Mouse (Mus musculus): ENCODE measurements around the gene Prickle2. TPM values are rescaled to one million over a fixed set of nuclear protein-coding genes. Genes with fewer than 3 reads are reported as not detected.

The Prickle2 gene
- total RNA-seq, 2 experiments from 2014 or later, result 5.9 TPM

GRCm38 (mm10) chr6:92464781-92465337, 241.1 kb downstream of the Prickle2 start:
- DNase-seq, result peak; percentile 28 to 46
- intact Hi-C loops (cut with DNase I), result no loop called here

- DNase-seq, result no peak
- intact Hi-C loops (cut with DNase I), result no loop called here
These were observed 242.2 kb downstream of the Prickle2 start for GRCm38 (mm10) chr6:92463768-92464167.

GRCm38 (mm10) chr6:92460750-92461149, 245.2 kb downstream of the Prickle2 start:
- intact Hi-C loops (cut with DNase I), result no loop called here
- no peak for DNase-seq

GRCm38 (mm10) chr6:92458026-92458425, 247.9 kb downstream of the Prickle2 start:
- DNase-seq, result no peak

GRCm38 (mm10) chr6:92451421-92451820, 254.5 kb downstream of the Prickle2 start:
- DNase-seq, result no peak
- intact Hi-C loops (cut with DNase I), result no loop called here

More at GRCm38 (mm10) chr6:92458026-92458425, 247.9 kb downstream of the Prickle2 start:
- intact Hi-C loops (cut with DNase I), result no loop called here

GRCm38 (mm10) chr6:92449956-92450355, 256.0 kb downstream of the Prickle2 start:
- intact Hi-C loops (cut with DNase I), result no loop called here
- DNase-seq, result no peak

GRCm38 (mm10) chr6:92446662-92447061, 259.3 kb downstream of the Prickle2 start:
- intact Hi-C loops (cut with DNase I), result no loop called here
- DNase-seq, result peak; percentile 28 to 50

- DNase-seq, result peak; percentile 23 to 45
- intact Hi-C loops (cut with DNase I), result loop anchor here (2.0 kb wide), 1 partner anchor 154 kb away; no protein-coding TSS in a partner anchor
These were observed 264.8 kb downstream of the Prickle2 start for GRCm38 (mm10) chr6:92441205-92441604.

- intact Hi-C loops (cut with DNase I), result loop anchor here (2.0 kb wide), 1 partner anchor 153 kb away; no protein-coding TSS in a partner anchor
These were observed 265.7 kb downstream of the Prickle2 start for GRCm38 (mm10) chr6:92440251-92440650.

GRCm38 (mm10) chr6:92432146-92432545, 273.8 kb downstream of the Prickle2 start:
- DNase-seq, result no peak
- intact Hi-C loops (cut with DNase I), result no loop called here

More at GRCm38 (mm10) chr6:92440251-92440650, 265.7 kb downstream of the Prickle2 start:
- no peak for DNase-seq

- peak in 1 of 2 experiments; percentile 27 for DNase-seq
- intact Hi-C loops (cut with DNase I), result loop anchor here (5.0 to 10.0 kb wide), 2 partner anchors 50 to 107 kb away; no protein-coding TSS in a partner anchor
These were observed 278.4 kb downstream of the Prickle2 start for GRCm38 (mm10) chr6:92427406-92428171.

GRCm38 (mm10) chr6:92425901-92426300, 280.1 kb downstream of the Prickle2 start:
- intact Hi-C loops (cut with DNase I), result loop anchor here (5.0 to 10.0 kb wide), 2 partner anchors 51 to 109 kb away; no protein-coding TSS in a partner anchor
- no peak for DNase-seq

GRCm38 (mm10) chr6:92425476-92425875, 280.5 kb downstream of the Prickle2 start:
- intact Hi-C loops (cut with DNase I), result loop anchor here (5.0 to 10.0 kb wide), 2 partner anchors 52 to 109 kb away; no protein-coding TSS in a partner anchor
- DNase-seq, result no peak

- intact Hi-C loops (cut with DNase I), result loop anchor here (5.0 to 10.0 kb wide), 3 partner anchors 52 to 242 kb away; no protein-coding TSS in a partner anchor
These were observed 281.0 kb downstream of the Prickle2 start for GRCm38 (mm10) chr6:92424991-92425390.

GRCm38 (mm10) chr6:92422286-92422685, 283.7 kb downstream of the Prickle2 start:
- DNase-seq, result peak; percentile 32 to 36
- intact Hi-C loops (cut with DNase I), result loop anchor here (5.0 to 10.0 kb wide), 2 partner anchors 113 to 245 kb away; no protein-coding TSS in a partner anchor

More at GRCm38 (mm10) chr6:92424991-92425390, 281.0 kb downstream of the Prickle2 start:
- no peak for DNase-seq

- DNase-seq, result no peak
- intact Hi-C loops (cut with DNase I), result loop anchor here (5.0 to 10.0 kb wide), 2 partner anchors 115 to 247 kb away; no protein-coding TSS in a partner anchor
These were observed 285.8 kb downstream of the Prickle2 start for GRCm38 (mm10) chr6:92420106-92420505.

GRCm38 (mm10) chr6:92415405-92415755, 290.6 kb downstream of the Prickle2 start:
- no peak for DNase-seq
- intact Hi-C loops (cut with DNase I), result no loop called here

GRCm38 (mm10) chr6:92414478-92415404, 291.2 kb downstream of the Prickle2 start:
- no peak for DNase-seq
- intact Hi-C loops (cut with DNase I), result no loop called here

- DNase-seq, result no peak
- intact Hi-C loops (cut with DNase I), result no loop called here
These were observed 292.0 kb downstream of the Prickle2 start for GRCm38 (mm10) chr6:92413982-92414381.

- no peak for DNase-seq
- intact Hi-C loops (cut with DNase I), result no loop called here
These were observed 296.2 kb downstream of the Prickle2 start for GRCm38 (mm10) chr6:92409788-92410187.

All from heart, postnatal 36 days (tissue).